Mouse (Mus musculus) ovary, adult 2 months (tissue): Measurements from ENCODE around the gene Zbtb32. TPM values are rescaled to one million over a fixed set of nuclear protein-coding genes. Genes with fewer than 3 reads are reported as not detected.

ENCODE experiments used
- polyA plus RNA-seq: library from polyadenylated mRNA; depleted of rRNA; stranded (reverse); fragments of >200 nt; gene quantifications from 2 replicates; pipeline ENCODE4 v1.2.3, GENCODE M21; 2012; rRNA removed

The Zbtb32 gene
- polyA plus RNA-seq: 0.88 and 1.4 TPM in 2 replicates

DNA sequence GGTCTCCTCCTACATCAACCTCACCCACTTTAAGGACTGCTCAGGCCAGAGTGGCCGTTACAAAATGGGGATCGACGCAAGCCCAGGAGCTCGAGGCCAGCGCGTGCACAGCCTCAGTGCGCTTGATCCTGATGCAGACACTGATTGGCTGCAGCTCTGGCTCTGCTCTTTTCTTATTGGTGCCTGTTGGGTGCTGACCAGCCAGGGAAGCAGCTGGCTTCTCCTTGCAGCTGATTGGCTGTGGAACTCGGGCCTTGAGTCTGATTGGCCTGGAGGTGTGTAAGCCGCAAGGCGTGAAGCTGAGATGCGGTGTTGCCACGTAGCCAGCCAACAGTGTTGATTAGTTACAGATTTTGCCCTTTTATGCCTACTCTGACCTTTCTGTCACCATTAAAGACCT lies at the start of gene Zbtb32:
Gene Zbtb32, minus strand, starts transcription at position 124 of the 400 bp plus-strand sequence.

DNA sequence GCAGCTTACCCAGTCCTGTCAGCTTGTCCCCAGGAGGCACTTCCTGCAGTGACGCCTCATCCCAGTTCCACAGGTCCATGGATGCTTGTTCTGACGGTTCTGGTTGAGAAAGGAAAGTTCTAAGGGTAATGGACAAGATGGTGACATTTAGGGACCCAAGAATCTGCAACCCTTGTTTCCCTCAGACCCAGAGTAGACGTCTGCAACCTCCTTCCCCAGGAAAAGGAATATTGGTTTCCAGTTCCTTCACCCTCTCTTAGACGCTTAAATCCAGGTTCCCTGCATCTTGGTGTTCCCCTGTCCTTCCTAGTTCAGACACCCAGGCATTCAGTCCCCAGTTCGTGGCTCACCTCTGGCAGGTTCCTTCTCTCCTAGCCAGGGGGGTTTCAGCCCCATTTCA lies 37.0 kb upstream of the Zbtb32 start, which contains the start of gene Etv2:
Gene Etv2, minus strand, starts transcription at position 101 of the 400 bp plus-strand sequence.

DNA sequence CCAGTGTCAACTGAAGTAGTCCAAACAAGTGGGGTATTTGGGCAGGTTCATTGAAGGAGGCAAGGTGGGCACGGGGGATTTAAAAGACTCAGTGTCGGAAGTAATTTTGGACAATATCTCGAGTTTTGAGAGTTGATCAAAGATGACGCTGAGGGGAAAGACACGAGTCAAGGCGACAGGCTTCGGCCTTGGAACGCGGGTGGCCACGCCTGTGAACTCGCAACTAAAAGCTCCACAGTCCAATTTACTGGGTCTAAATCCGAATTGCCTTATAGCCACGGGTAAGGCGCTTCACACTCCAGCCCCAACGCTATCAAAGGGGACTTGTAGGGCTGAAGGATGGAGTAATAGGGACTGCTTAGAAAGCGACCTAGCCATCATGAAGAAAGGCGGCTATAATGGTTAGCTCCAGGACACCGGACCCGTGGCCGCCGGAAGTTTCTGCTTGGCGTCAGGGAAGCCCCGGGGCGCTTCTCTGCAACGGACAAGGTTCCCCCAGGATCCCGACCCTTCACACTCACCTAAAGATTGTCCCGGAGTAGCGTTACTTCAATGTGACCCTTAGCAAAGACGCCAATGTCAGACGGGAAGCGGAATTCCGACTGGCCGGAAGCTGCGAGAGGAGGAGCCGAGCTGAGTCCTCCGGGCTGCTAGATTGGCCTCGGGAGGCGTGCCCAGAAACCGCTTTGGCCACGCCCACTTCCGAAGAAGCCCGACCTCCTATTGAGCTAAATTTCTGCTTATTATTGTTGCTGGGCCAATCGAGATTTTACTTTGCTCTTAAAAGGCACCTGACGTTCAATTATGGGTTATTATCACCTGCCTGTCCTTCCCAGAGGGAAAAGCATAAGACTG lies 27.0 kb upstream of the Zbtb32 start, which contains the start of gene Cox6b1:
Gene Cox6b1, minus strand, starts transcription at position 622 of the 855 bp plus-strand sequence.

DNA sequence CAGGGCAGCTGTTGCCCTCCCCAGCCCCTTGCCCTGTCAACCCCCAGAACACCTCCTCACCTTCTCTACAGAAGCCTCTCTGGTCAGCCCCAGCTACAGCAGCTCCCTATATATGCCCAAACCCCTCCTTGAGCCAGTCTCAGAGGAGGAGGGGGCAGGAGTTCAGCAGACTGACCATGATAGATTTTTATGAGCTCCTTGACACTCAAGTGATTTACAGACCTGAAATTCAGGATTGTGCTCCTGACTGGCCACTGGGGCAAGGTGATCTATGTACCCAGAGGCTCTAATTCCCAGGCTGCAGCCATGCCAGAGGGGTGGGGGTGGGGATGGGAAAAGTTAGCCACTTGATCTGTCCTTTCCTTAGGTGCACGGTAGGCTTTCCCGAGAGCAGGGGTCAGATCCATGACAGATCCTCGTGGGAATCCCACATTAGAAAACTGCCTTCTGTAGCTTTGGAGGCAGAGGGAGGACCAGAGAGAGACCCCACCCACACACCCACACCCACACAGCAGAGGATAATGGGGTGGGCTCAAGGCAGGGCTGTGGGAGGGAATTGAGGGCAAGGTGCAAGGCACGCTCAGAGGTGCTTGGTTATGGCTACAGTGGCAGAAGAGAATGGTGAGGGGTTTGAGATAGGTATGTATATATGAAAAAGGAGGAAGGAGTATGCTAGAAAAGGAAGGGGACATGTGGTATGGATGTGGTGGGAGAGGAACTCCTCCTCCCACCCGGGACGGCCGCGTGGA lies 14.1 kb upstream of the Zbtb32 start, which contains the start of gene Upk1a:
Gene Upk1a, minus strand, starts transcription at position 194 of the 749 bp plus-strand sequence.

DNA sequence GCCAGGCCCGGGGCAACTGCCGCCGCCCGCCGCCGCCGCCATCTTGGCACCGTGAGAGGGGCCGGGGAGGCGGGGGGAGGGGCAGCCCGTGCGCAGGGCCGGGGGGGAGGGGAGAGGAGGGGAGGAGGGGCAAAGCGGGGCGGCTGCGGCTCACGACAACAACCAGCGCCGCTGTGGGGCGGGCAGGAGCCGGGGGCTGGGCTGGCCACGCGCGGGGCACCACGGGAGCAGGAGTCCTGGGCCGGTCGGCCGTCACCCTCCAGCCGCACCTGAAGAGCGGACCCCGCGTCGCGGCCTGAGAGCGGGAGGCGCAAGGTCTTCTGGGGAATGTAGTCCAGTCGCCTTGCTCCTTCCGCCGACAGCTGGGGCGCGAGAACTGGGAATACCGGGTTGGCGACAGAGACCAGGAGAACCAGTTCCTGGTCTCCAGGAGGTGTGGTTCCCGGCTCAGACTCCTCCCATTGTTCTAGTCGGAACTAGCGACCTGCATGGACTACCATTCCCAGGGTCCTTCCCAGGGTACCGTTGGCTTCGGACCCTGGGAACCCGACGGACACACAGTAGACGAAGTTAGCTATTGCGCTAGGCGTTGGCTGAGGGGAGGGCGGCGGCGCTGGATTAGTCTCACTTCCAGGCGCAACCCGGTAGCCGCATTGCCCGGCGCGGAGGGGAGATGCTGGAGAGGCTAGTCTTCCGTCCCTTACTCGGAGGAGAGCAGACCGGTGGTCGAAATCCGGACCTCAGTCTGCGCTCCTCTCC lies 9.9 kb downstream of the Zbtb32 start, which contains the start of gene Kmt2b:
Gene Kmt2b, minus strand, starts transcription at position 51 of the 759 bp plus-strand sequence.

DNA sequence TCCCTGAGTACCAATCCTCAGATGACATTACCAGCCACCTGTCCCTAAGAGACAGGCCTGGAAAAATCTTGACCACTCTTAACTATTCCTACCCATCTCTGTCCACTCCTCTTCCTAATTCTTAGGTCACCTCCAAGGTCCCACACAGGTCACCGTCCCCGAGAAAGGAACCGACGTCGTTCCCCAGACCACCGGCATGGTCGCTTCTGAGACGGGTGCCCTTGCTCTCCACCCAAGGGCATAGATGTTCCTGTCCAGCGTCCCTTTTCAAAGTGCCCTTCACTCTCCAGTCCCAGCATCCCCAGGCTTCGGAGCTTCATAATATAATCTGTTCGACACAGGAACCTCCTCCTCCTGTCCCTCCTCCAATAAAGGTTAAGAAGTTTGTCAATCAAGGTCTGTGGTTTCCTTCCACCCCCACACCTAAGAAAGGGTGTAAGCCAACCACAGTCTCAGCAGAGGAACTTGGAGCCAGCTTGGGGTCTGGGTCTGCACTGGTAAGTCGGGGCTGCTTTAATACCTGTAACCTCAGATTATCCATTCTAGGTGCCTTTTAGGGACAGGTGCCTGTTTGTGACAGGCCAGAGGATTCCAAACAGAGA lies 33.6 kb downstream of the Zbtb32 start, which contains the start of gene Igflr1:
Gene Igflr1, plus strand, starts transcription at position 458 of the 602 bp plus-strand sequence.

DNA sequence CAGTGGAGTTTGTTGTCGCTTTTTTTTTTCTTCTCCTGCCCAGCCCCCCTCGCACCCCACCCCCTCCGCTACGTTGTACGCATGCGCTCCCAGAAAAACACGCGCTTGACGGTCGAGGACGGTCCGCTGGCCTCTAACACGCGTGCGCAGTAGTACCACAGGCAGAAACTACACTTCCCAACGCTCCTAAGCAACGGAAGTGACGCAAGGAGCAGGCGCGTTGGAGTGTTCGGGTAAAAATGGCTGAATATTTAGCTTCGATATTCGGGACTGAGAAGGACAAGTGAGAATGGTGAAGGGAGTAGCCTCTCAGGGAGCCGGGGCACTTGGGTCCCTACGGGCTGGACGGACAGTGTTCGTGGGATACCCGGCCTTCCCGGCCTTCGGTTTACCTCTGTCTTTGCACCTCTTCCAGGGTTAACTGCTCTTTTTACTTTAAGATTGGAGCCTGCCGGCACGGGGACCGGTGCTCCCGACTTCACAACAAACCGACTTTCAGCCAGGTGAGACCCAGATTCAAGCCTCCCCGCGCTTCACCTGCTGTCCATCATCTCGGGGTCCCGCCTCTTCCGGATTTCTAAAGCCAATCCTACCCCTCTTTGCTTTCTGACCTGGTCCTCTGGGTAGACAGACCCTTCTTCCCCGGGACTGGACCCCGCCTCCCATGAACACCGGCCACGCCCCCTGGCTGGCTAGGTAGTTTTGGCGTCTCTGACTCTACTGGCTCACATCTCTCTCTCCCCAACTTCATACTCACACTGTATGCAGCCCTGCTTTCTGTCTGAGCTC lies 35.4 kb downstream of the Zbtb32 start, which contains the start of the genes U2af1l4, Gm49396 and Psenen:
Gene U2af1l4, plus strand, starts transcription at position 185 of the 789 bp plus-strand sequence.
Gene Gm49396, plus strand, starts transcription at position 228 of the 789 bp plus-strand sequence.
Gene Psenen, minus strand, starts transcription at position 511 of the 789 bp plus-strand sequence.

DNA sequence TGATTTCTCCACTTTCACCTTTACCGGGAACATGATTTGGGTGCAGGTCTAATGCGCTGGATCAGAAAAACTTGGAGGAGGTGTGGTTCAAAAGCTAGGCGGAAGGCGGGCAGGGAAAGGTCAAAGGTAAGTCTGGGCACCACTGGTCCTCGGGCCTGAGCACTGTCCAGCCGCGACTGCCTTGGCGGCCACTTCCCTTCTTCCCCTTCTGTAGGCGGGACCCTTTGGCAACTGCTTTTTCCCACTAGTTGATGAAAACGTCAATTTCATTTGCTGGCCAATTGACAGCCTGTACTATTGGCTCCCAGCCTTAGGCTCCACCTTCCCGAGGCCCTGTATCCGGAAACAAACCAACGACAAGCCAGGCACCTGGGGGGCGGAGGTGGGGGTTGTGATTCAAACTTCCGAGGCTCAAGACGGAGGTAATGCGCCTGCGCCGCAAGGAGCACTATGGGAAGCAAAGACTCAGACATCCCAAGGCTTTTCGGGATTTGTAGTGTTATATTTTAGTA lies 39.2 kb downstream of the Zbtb32 start, which contains the start of gene Lin37:
Gene Lin37, minus strand, starts transcription at position 396 of the 512 bp plus-strand sequence.

DNA sequence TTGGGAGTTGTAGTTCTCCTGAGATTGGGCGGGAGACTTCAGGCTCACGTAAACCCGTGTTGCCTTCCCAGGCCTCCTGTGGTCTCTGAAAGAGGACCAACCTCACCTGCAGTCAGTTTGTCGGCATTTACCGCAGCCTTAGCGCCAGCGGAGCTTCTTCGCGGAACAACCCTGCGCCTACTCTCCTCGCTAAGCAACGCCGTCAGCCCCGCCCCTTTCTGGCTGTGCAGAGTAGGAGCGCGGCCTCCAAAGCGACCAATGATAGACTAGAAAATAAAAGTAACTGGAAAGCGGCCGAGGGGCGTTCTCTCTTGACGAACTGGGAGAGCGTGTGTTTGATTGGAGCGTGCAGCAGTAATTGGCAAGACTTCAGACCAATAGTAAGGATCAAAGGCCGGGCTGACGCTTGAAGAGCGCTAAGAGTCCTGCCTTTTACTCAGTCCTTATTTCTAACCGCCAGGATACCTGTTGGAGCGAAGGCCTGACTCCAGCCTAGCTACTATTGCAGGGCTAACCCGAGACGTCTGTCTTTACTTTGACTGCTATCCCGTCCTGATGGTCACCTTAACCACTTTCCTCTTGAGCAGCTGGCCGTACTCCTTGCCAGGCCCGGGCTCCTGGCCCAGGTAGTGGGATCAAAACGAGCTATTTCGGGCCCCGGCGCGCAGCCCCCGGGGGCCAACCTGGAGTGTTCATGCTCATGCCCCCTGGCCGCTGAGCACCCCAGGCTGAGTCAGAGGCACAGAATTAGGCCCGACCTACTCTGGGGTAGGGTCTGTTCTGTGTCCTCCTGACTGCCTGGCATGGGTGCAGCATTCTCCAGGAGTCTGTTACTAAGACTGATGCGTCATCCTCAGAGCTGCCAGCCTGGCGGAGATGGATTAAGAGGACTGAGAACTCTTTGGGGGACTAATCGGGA lies 46.3 kb downstream of the Zbtb32 start, which contains the start of the genes Hspb6 and Proser3:
Gene Hspb6, plus strand, starts transcription at position 77 of the 919 bp plus-strand sequence.
Gene Proser3, minus strand, starts transcription at position 198 of the 919 bp plus-strand sequence.

Other genes starting within 250 kb of the Zbtb32 start
- 32.0 and 32.3 TPM in 2 replicates for gene Lrfn3, start 236.1 kb downstream of the Zbtb32 start, polyA plus RNA-seq
- gene Tyrobp, start 185.1 kb downstream of the Zbtb32 start, polyA plus RNA-seq: 122 and 192 TPM in 2 replicates
- gene Hcst, start 179.1 kb downstream of the Zbtb32 start, polyA plus RNA-seq: 10.0 and 17.3 TPM in 2 replicates
- gene Nfkbid, start 177.2 kb downstream of the Zbtb32 start, polyA plus RNA-seq: 2.7 and 3.1 TPM in 2 replicates
- 8.6 and 11.4 TPM in 2 replicates for gene Aplp1, start 153.4 kb downstream of the Zbtb32 start, polyA plus RNA-seq
- not detected in 2 replicates for gene Kirrel2, start 141.2 kb downstream of the Zbtb32 start, polyA plus RNA-seq
- gene Nphs1, start 140.6 kb downstream of the Zbtb32 start, polyA plus RNA-seq: not detected in 2 replicates
- 0.24 and 0.52 TPM in 2 replicates for gene Prodh2, start 105.3 kb downstream of the Zbtb32 start, polyA plus RNA-seq
- 26.8 and 28.0 TPM in 2 replicates for gene Arhgap33, start 63.8 kb downstream of the Zbtb32 start, polyA plus RNA-seq
- gene Hspb6, start 46.7 kb downstream of the Zbtb32 start, polyA plus RNA-seq: 35.0 and 43.0 TPM in 2 replicates
- 16.8 and 22.1 TPM in 2 replicates for gene Proser3, start 46.6 kb downstream of the Zbtb32 start, polyA plus RNA-seq
- gene Lin37, start 39.1 kb downstream of the Zbtb32 start, polyA plus RNA-seq: 38.6 and 52.1 TPM in 2 replicates
- gene U2af1l4, start 35.6 kb downstream of the Zbtb32 start, polyA plus RNA-seq: 54.3 and 70.9 TPM in 2 replicates
- 1.2 and 1.7 TPM in 2 replicates for gene Gm49396, start 35.6 kb downstream of the Zbtb32 start, polyA plus RNA-seq
- gene Psenen, start 35.3 kb downstream of the Zbtb32 start, polyA plus RNA-seq: 84.6 and 110 TPM in 2 replicates
- gene Igflr1, start 33.5 kb downstream of the Zbtb32 start, polyA plus RNA-seq: 5.7 and 6.6 TPM in 2 replicates
- 57.6 and 63.3 TPM in 2 replicates for gene Kmt2b, start 10.2 kb downstream of the Zbtb32 start, polyA plus RNA-seq
- gene Upk1a, start 13.9 kb upstream of the Zbtb32 start, polyA plus RNA-seq: 174 and 233 TPM in 2 replicates
- gene Cox6b1, start 27.2 kb upstream of the Zbtb32 start, polyA plus RNA-seq: 216 and 385 TPM in 2 replicates
- not detected in 2 replicates for gene Etv2, start 36.9 kb upstream of the Zbtb32 start, polyA plus RNA-seq
- 104 and 110 TPM in 2 replicates for gene Rbm42, start 51.4 kb upstream of the Zbtb32 start, polyA plus RNA-seq
- 17.8 and 20.4 TPM in 2 replicates for gene Haus5, start 66.1 kb upstream of the Zbtb32 start, polyA plus RNA-seq
- not detected in 2 replicates for gene Pmis2, start 72.7 kb upstream of the Zbtb32 start, polyA plus RNA-seq
- 1.6 and 4.1 TPM in 2 replicates for gene 2200002J24Rik, start 100.0 kb upstream of the Zbtb32 start, polyA plus RNA-seq
- 1.9 and 3.4 TPM in 2 replicates for gene Atp4a, start 113.3 kb upstream of the Zbtb32 start, polyA plus RNA-seq
- 293 and 358 TPM in 2 replicates for gene Tmem147, start 130.6 kb upstream of the Zbtb32 start, polyA plus RNA-seq
- not detected in 2 replicates for gene Gapdhs, start 144.8 kb upstream of the Zbtb32 start, polyA plus RNA-seq
- 7.5 and 9.7 TPM in 2 replicates for gene Sbsn, start 152.6 kb upstream of the Zbtb32 start, polyA plus RNA-seq
- gene Dmkn, start 164.8 kb upstream of the Zbtb32 start, polyA plus RNA-seq: 36.0 and 40.0 TPM in 2 replicates
- not detected in 2 replicates for gene Krtdap, start 189.0 kb upstream of the Zbtb32 start, polyA plus RNA-seq
- gene Ffar2, start 224.9 kb upstream of the Zbtb32 start, polyA plus RNA-seq: 5.7 and 6.9 TPM in 2 replicates